Mouse (Mus musculus) midbrain, embryonic 14.5 days (tissue): ENCODE data around the gene 1700109H08Rik. TPM values are rescaled to one million over a fixed set of nuclear protein-coding genes. Genes with fewer than 3 reads are reported as not detected.
"Not testable (repeated sequence)": the region's sequence is repeated elsewhere in the genome, so short reads cannot be mapped to it uniquely, and the experiment has no call there.

Experiments
- ATAC-seq: fragments of 200-750 bp; cut with Nextera tagmentation; 2 replicates; pipeline ENCODE4 v1.8.0; 2017; ENCODE audit warnings: moderate number of reproducible peaks, moderate library complexity; ENCODE audit not compliant: low FRiP score, low TSS enrichment
- DNase-seq: peaks from one replicate; pipeline ENCODE4 v3.0.0-alpha.2; 2015
- H3K27ac ChIP-seq: fragments of 300-500 bp; sonication (generic); replicated peaks from 2 replicates; pipeline ENCODE4 v1.5.1; 2014; ENCODE audit warnings: mild to moderate bottlenecking, low read depth, low read length, moderate library complexity
- H3K27me3 ChIP-seq: fragments of 300-500 bp; sonication (generic); 2 replicates; pipeline ENCODE4 v1.6.1; 2014; ENCODE audit warnings: low read length, control low read depth, mixed read lengths; ENCODE audit not compliant: control insufficient read depth, insufficient read depth
- H3K36me3 ChIP-seq: fragments of 300-500 bp; sonication (generic); 2 replicates; pipeline ENCODE4 v1.6.1; 2014; ENCODE audit warnings: low read length, control low read depth; ENCODE audit not compliant: control insufficient read depth, insufficient read depth
- H3K4me1 ChIP-seq: fragments of 300-500 bp; sonication (generic); 2 replicates; pipeline ENCODE4 v1.6.1; 2014; ENCODE audit warnings: mild to moderate bottlenecking, antibody characterized with exemption, low read length, control low read depth; ENCODE audit not compliant: control insufficient read depth, insufficient read depth
- H3K4me2 ChIP-seq: fragments of 300-500 bp; sonication (generic); 2 replicates; pipeline ENCODE4 v1.6.1; 2014; ENCODE audit warnings: mild to moderate bottlenecking, low read length, moderate library complexity
- H3K4me3 ChIP-seq: fragments of 300-500 bp; sonication (generic); replicated peaks from 2 replicates; pipeline ENCODE4 v1.5.1; 2014; ENCODE audit warnings: low read depth, low read length
- H3K9ac ChIP-seq: fragments of 300-500 bp; sonication (generic); replicated peaks from 2 replicates; pipeline ENCODE4 v1.6.1; 2014; ENCODE audit warnings: mild to moderate bottlenecking, low read length, moderate library complexity
- H3K9me3 ChIP-seq: fragments of 300-500 bp; sonication (generic); 2 replicates; pipeline ENCODE4 v1.6.1; 2016; ENCODE audit warnings: low read length, control low read depth, mixed read lengths; ENCODE audit not compliant: control insufficient read depth
- WGBS: fragments of 180-500 bp; shearing (Covaris S2); extraction: QIAGEN DNeasy Blood & Tissue Kit; methylation state at CpG from one replicate; pipeline ENCODE4 v1.1.7; 2014; 5-methylcytosine and 5-hydroxymethylcytosine counted together
- polyA plus RNA-seq: library from polyadenylated mRNA; unstranded; fragments of >200 nt; fragmentation: Nextera tagmentation; extraction: Ambion mirVana; gene quantifications from 2 replicates; pipeline ENCODE4 v1.2.1, GENCODE M21; 2014

Gene 1700109H08Rik
- polyA plus RNA-seq, 1 experiment from 2014 or later, result 4.1 TPM

- peak within 1 kb of the TSS; percentile 87 for H3K4me3 ChIP-seq
- peaks cover 18% of the 10 kb centered on the region for H3K36me3 ChIP-seq
- peak within 1 kb of the TSS; percentile 71 for H3K9ac ChIP-seq
- under 1% methylated on average over 48 of the region's 50 CpGs for WGBS
- H3K9me3 ChIP-seq, result no peaks in the 10 kb centered on the region
- H3K27ac ChIP-seq, result peak within 1 kb of the TSS; percentile 79
- no peaks in the 10 kb centered on the region for H3K27me3 ChIP-seq
- DNase-seq (peak; percentile 98), ATAC-seq (peak; percentile 98)
- H3K4me1 ChIP-seq, result peaks cover 16% of the 10 kb centered on the region
- H3K4me2 ChIP-seq, result peak within 1 kb of the TSS; percentile 84
Measured at GRCm38 (mm10) chr5:3595693-3596398, 24.5 kb downstream of the 1700109H08Rik start, which contains the start of gene Pex1. Gene Pex1 (plus strand): TSS chr5:3596066.

- H3K9me3 ChIP-seq, result no peaks in the 10 kb centered on the region
- peak within 1 kb of the TSS; percentile 79 for H3K27ac ChIP-seq
- H3K9ac ChIP-seq, result peak within 1 kb of the TSS; percentile 71
- ATAC-seq, result peak; percentile 87
- WGBS, result under 1% methylated on average over 31 of the region's 31 CpGs
- peaks cover 12% of the 10 kb centered on the region for H3K36me3 ChIP-seq
- H3K27me3 ChIP-seq, result no peaks in the 10 kb centered on the region
- peak; percentile 91 for DNase-seq
- peak within 1 kb of the TSS; percentile 84 for H3K4me2 ChIP-seq
- peak within 1 kb of the TSS; percentile 87 for H3K4me3 ChIP-seq
- peaks cover 16% of the 10 kb centered on the region for H3K4me1 ChIP-seq
Measured at GRCm38 (mm10) chr5:3596399-3596766, 25.0 kb downstream of the 1700109H08Rik start, which contains the start of gene Rbm48. Gene Rbm48 (minus strand): TSS chr5:3596585.

DNA sequence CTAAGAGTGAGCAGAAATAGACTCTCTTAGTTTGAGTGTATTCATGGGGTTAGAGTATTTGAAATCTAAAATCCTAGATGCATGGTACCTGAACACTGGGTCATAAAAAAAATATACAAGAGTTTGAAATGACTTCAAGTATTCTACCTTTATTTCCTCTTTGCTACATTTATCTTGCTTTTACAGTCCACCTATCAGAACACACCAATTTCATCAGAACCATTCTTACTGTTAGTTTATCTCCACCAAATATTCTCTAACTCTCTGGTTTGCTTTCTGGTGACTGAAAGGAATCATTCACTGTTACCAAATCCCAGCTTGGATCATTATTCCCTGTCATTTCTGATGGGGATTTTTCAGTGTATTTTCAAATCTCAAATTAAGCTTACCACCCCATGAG lies 25.8 kb downstream of the 1700109H08Rik start:
- no peak overlapping the region for H3K27ac ChIP-seq
- H3K36me3 ChIP-seq, result 0 out of 2 replicates have a peak, but pooled peaks cover 5% of the 10 kb centered on the region
- H3K27me3 ChIP-seq, result no peaks in the 10 kb centered on the region
- H3K4me2 ChIP-seq, result peak overlapping the region; percentile 84
- peak overlapping the region; percentile 87 for H3K4me3 ChIP-seq
- H3K9me3 ChIP-seq, result no peaks in the 10 kb centered on the region
- no peak for ATAC-seq
- peak overlapping the region; percentile 71; the same call in 1 of the 2 replicates for H3K9ac ChIP-seq
- no peak for DNase-seq
- peaks cover 16% of the 10 kb centered on the region for H3K4me1 ChIP-seq

DNA sequence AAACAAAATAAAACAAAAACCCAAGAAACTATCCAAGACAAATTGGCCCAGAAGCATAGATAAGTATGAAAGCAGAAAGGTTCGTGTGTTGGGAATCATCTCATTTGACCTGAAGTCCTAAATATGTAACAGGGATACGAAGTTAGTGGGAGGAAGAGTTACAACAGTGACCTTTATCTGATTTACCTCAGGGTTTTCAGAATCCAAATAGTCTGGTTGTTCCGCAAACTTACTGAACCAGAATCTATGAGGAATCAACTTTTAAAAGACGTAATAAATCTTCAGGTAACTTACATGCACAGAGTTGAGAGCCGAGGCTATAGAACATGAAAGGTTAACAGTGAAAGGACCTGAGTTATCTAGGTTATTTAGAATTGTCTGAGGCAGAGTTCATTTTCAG lies 27.4 kb downstream of the 1700109H08Rik start:
- ATAC-seq (no peak), DNase-seq (no peak)
- H3K4me3 ChIP-seq, result no peak overlapping the region
- H3K27ac ChIP-seq, result no peak overlapping the region
- H3K4me1 ChIP-seq, result peaks cover 16% of the 10 kb centered on the region
- H3K36me3 ChIP-seq, result peaks cover 1% of the 10 kb centered on the region; the same call in 1 of the 2 replicates
- no peak overlapping the region for H3K9ac ChIP-seq
- H3K27me3 ChIP-seq, result no peaks in the 10 kb centered on the region
- H3K4me2 ChIP-seq, result no peak overlapping the region
- 91% methylated on average over 5 of the region's 5 CpGs for WGBS
- no peaks in the 10 kb centered on the region for H3K9me3 ChIP-seq

GRCm38 (mm10) chr5:3600298-3600697 lies 28.9 kb downstream of the 1700109H08Rik start:
- Histone ChIP-seq H3K27me3 (no peaks in the 10 kb centered on the region), H3K4me3 (no peak overlapping the region), H3K36me3 (peaks cover 12% of the 10 kb centered on the region), H3K9ac (no peak overlapping the region), H3K27ac (no peak overlapping the region), H3K4me2 (no peak overlapping the region), H3K9me3 (no peaks in the 10 kb centered on the region), H3K4me1 (peaks cover 10% of the 10 kb centered on the region)
- WGBS, result 96% methylated on average over 1 of the region's 1 CpGs
- DNase-seq, result no peak
- ATAC-seq, result no peak

DNA sequence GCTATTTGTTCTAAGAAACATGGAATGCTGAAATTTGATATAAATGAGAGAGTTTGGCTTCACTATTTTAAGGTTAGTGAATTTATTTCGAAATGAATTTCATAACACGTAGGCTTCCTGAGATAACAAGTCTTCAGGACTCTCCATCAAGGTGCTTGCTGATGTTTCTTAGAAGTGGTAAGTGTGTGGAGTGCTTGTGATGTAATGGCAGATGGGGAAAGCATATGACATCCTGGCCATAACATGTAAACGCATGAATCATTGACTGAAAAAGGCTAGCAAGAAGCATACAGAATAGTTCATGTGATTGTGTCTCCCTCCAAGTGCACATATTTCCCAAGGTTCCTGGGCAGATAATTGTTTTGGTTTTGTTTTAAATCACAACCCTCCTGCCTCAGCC lies 29.4 kb downstream of the 1700109H08Rik start:
- H3K36me3 ChIP-seq, result peaks cover 17% of the 10 kb centered on the region
- H3K4me3 ChIP-seq, result no peak overlapping the region
- 92% methylated on average over 3 of the region's 3 CpGs for WGBS
- H3K27me3 ChIP-seq, result no peaks in the 10 kb centered on the region
- ATAC-seq (no peak), DNase-seq (no peak)
- peaks cover 8% of the 10 kb centered on the region for H3K4me1 ChIP-seq
- H3K4me2 ChIP-seq, result no peak overlapping the region
- no peaks in the 10 kb centered on the region for H3K9me3 ChIP-seq
- H3K9ac ChIP-seq, result no peak overlapping the region
- H3K27ac ChIP-seq, result no peak overlapping the region

- Histone ChIP-seq H3K9me3 (no peaks in the 10 kb centered on the region), H3K9ac (no peak overlapping the region), H3K4me3 (no peak overlapping the region), H3K4me2 (no peak overlapping the region), H3K27ac (no peak overlapping the region), H3K27me3 (no peaks in the 10 kb centered on the region), H3K36me3 (peaks cover 56% of the 10 kb centered on the region), H3K4me1 (no peaks in the 10 kb centered on the region)
- 95% methylated on average over 9 of the region's 9 CpGs for WGBS
- ATAC-seq (no peak), DNase-seq (no peak)
Measured at GRCm38 (mm10) chr5:3607114-3607513, 35.7 kb downstream of the 1700109H08Rik start.

GRCm38 (mm10) chr5:3609241-3609640 lies 37.9 kb downstream of the 1700109H08Rik start:
- DNase-seq (no peak), ATAC-seq (no peak)
- Histone ChIP-seq H3K27ac (no peak overlapping the region), H3K4me1 (no peaks in the 10 kb centered on the region), H3K9me3 (no peaks in the 10 kb centered on the region), H3K4me3 (no peak overlapping the region), H3K9ac (no peak overlapping the region), H3K27me3 (no peaks in the 10 kb centered on the region), H3K4me2 (no peak overlapping the region), H3K36me3 (peaks cover 58% of the 10 kb centered on the region)
- 96% methylated on average over 7 of the region's 7 CpGs for WGBS

DNA sequence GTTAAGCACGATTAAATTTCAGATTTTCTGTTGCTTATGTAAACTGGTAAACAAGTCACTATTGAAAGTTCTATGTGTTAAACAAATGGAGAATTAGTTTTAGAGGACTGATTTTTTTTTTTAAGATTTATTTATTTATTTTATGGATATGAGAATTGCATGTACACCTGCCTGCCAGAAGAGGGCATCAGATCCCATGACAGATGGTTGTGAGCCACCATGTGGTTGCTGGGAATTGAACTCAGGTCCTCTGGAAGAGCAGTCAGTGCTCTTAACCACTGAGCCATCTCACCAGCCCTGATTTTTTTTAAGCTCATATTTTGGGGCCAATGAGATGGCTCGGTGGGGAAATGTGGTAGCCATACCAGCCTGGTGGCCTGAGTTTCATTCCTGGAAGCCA lies 40.5 kb downstream of the 1700109H08Rik start:
- H3K27ac ChIP-seq, ATAC-seq, H3K9me3 ChIP-seq, H3K27me3 ChIP-seq, DNase-seq, H3K9ac ChIP-seq, H3K4me1 ChIP-seq, H3K4me2 ChIP-seq, H3K4me3 ChIP-seq: not testable (repeated sequence)
- 97% methylated on average over 2 of the region's 2 CpGs for WGBS
- peaks cover 57% of the 10 kb centered on the region for H3K36me3 ChIP-seq
